Mouse (Mus musculus): ENCODE data around the gene Gm1043. TPM values are rescaled to one million over a fixed set of nuclear protein-coding genes. Genes with fewer than 3 reads are reported as not detected.

Gene Gm1043
- polyA plus RNA-seq, 1 experiment from 2014 or later = 1.1 TPM

DNA sequence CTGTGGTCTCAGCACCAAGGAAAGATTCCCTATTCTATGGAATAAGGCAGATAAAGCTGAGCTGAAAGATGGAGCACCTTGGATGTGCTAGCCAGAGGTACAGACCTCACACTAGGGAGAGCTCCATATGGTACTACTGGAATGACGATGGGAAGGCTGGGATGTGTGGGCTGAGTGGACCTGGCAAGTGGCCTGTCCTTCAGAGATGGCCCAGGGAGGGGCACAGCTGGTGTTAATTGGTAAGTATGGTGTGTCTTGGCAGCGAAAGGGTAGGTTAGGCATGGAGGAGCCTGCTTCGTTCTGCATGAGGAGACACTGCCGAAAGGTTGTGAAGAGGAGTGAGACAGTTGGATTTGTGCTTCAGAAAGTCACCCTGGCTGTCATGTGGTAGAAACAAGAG lies 169.4 kb downstream of the Gm1043 start:
- Histone ChIP-seq H3K9ac (ENCODE audit: low read length) (no peak overlapping the region), H3K27ac (ENCODE audit: low read depth, low read length) (no peak overlapping the region), H3K4me3 (ENCODE audit: low read depth, low read length) (no peak overlapping the region), H3K9me3 (replicated peaks; ENCODE audit: control insufficient read depth, low read length) (no peaks in the 10 kb centered on the region), H3K36me3 (ENCODE audit: control insufficient read depth, insufficient read depth, low read length) (peaks cover 16% of the 10 kb centered on the region), H3K4me1 (ENCODE audit: control insufficient read depth, insufficient read depth, low read length) (peaks cover 31% of the 10 kb centered on the region), H3K27me3 (replicated peaks; ENCODE audit: control insufficient read depth, insufficient read depth, low read length) (no peaks in the 10 kb centered on the region), H3K4me2 (ENCODE audit: low read length) (no peak overlapping the region)
- no peak for ATAC-seq
- 81% methylated on average over 4 of the region's 4 CpGs for WGBS
- DNase-seq (ENCODE audit: low spot score) = peak; percentile 20

DNA sequence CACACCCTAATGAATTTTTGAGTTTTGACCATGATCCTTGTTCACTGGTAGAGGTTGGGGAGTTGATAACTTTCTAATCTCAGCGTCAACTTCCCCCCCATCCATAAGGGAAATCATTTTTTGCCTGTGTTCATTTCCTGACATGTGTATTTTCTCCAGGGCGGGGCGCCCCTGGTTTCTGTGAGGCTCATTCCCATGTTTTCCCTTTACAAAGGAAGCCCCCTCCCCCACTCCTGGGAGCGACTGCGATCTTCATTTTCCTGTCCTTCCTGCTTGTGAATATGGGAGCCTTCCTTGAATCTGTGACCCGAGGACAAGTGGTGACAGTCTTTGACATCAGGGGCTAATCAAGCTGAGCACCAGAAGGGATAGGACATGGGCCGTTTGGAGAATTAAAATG lies 171.7 kb downstream of the Gm1043 start:
- no peak for DNase-seq (ENCODE audit: low spot score)
- H3K4me1 ChIP-seq (ENCODE audit: control insufficient read depth, insufficient read depth, low read length) = peaks cover 28% of the 10 kb centered on the region
- WGBS = 76% methylated on average over 7 of the region's 7 CpGs
- peaks cover 12% of the 10 kb centered on the region; the same call in 1 of the 2 replicates for H3K36me3 ChIP-seq (ENCODE audit: control insufficient read depth, insufficient read depth, low read length)
- no peaks in the 10 kb centered on the region for H3K27me3 ChIP-seq (replicated peaks; ENCODE audit: control insufficient read depth, insufficient read depth, low read length)
- H3K4me3 ChIP-seq (ENCODE audit: low read depth, low read length) = no peak overlapping the region
- H3K27ac ChIP-seq (ENCODE audit: low read depth, low read length) = 0 out of 2 replicates have a peak overlapping the region, but pooled peaks have one; percentile 21
- no peak overlapping the region for H3K9ac ChIP-seq (ENCODE audit: low read length)
- H3K9me3 ChIP-seq (replicated peaks; ENCODE audit: control insufficient read depth, low read length) = no peaks in the 10 kb centered on the region
- no peak for ATAC-seq
- no peak overlapping the region for H3K4me2 ChIP-seq (ENCODE audit: low read length)

- DNase-seq (ENCODE audit: low spot score) (no peak), ATAC-seq (no peak)
- Histone ChIP-seq H3K4me3 (ENCODE audit: low read depth, low read length) (no peak overlapping the region), H3K4me1 (ENCODE audit: control insufficient read depth, insufficient read depth, low read length) (peaks cover 28% of the 10 kb centered on the region), H3K9ac (ENCODE audit: low read length) (no peak overlapping the region), H3K27ac (ENCODE audit: low read depth, low read length) (0 out of 2 replicates have a peak overlapping the region, but pooled peaks have one; percentile 21), H3K27me3 (replicated peaks; ENCODE audit: control insufficient read depth, insufficient read depth, low read length) (no peaks in the 10 kb centered on the region), H3K36me3 (ENCODE audit: control insufficient read depth, insufficient read depth, low read length) (peaks cover 12% of the 10 kb centered on the region; the same call in 1 of the 2 replicates), H3K4me2 (ENCODE audit: low read length) (no peak overlapping the region), H3K9me3 (replicated peaks; ENCODE audit: control insufficient read depth, low read length) (no peaks in the 10 kb centered on the region)
- 63% methylated on average over 5 of the region's 5 CpGs for WGBS
These were observed 172.1 kb downstream of the Gm1043 start for GRCm38 (mm10) chr5:37257243-37257642.

DNA sequence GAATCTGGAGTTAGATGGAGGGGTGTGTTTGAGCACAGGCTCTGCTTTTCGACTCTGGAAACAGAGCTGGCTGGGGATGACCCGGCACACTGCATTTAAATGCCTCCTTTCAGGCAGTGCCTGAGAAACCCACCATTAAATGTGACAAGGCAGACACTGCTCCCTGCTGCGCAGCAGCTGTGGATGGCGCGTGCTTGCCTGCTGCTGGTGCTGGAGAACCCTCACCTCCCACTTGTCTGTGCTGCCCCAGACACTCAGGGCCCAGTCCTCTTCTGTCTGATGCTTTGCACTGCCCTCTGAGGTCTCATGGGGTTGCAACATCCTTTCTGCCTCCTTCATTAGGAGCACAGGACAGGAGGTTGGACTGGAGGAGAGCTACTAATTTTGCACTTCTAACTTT lies 176.6 kb downstream of the Gm1043 start:
- H3K4me1 ChIP-seq (ENCODE audit: control insufficient read depth, insufficient read depth, low read length) = peaks cover 11% of the 10 kb centered on the region
- WGBS = 62% methylated on average over 5 of the region's 5 CpGs
- no peaks in the 10 kb centered on the region for H3K27me3 ChIP-seq (replicated peaks; ENCODE audit: control insufficient read depth, insufficient read depth, low read length)
- H3K9me3 ChIP-seq (replicated peaks; ENCODE audit: control insufficient read depth, low read length) = no peaks in the 10 kb centered on the region
- DNase-seq (ENCODE audit: low spot score) (peak; percentile 47), ATAC-seq (peak; percentile 57)
- no peak overlapping the region for H3K4me2 ChIP-seq (ENCODE audit: low read length)
- H3K4me3 ChIP-seq (ENCODE audit: low read depth, low read length) = no peak overlapping the region
- no peak overlapping the region for H3K27ac ChIP-seq (ENCODE audit: low read depth, low read length)
- H3K36me3 ChIP-seq (ENCODE audit: control insufficient read depth, insufficient read depth, low read length) = peaks cover 16% of the 10 kb centered on the region
- H3K9ac ChIP-seq (ENCODE audit: low read length) = no peak overlapping the region

- Histone ChIP-seq H3K9me3 (replicated peaks; ENCODE audit: control insufficient read depth, low read length) (no peaks in the 10 kb centered on the region), H3K4me3 (ENCODE audit: low read depth, low read length) (no peak overlapping the region), H3K9ac (ENCODE audit: low read length) (no peak overlapping the region), H3K4me1 (ENCODE audit: control insufficient read depth, insufficient read depth, low read length) (no peaks in the 10 kb centered on the region), H3K4me2 (ENCODE audit: low read length) (no peak overlapping the region), H3K27me3 (replicated peaks; ENCODE audit: control insufficient read depth, insufficient read depth, low read length) (no peaks in the 10 kb centered on the region), H3K27ac (ENCODE audit: low read depth, low read length) (no peak overlapping the region), H3K36me3 (ENCODE audit: control insufficient read depth, insufficient read depth, low read length) (peaks cover 34% of the 10 kb centered on the region)
- 86% methylated on average over 6 of the region's 6 CpGs for WGBS
- ATAC-seq (no peak), DNase-seq (ENCODE audit: low spot score) (no peak)
These were observed 178.6 kb downstream of the Gm1043 start for GRCm38 (mm10) chr5:37263816-37264215.

Other genes with a start within 250 kb of the Gm1043 start
- gene Ppp2r2c, start 216.9 kb upstream of the Gm1043 start, polyA plus RNA-seq (2014; fragmentation: Nextera tagmentation; extraction: Ambion mirVana) = 17.1 and 23.4 TPM in 2 replicates
- gene Wfs1, start 96.2 kb upstream of the Gm1043 start, polyA plus RNA-seq (2014; fragmentation: Nextera tagmentation; extraction: Ambion mirVana) = 3.7 and 6.3 TPM in 2 replicates
- 654 and 880 TPM in 2 replicates for gene Crmp1, start 156.6 kb downstream of the Gm1043 start, polyA plus RNA-seq (2014; fragmentation: Nextera tagmentation; extraction: Ambion mirVana)